Comparison of ENCODE assay signal across 8 mouse cellular contexts in the genomic region with DNA sequence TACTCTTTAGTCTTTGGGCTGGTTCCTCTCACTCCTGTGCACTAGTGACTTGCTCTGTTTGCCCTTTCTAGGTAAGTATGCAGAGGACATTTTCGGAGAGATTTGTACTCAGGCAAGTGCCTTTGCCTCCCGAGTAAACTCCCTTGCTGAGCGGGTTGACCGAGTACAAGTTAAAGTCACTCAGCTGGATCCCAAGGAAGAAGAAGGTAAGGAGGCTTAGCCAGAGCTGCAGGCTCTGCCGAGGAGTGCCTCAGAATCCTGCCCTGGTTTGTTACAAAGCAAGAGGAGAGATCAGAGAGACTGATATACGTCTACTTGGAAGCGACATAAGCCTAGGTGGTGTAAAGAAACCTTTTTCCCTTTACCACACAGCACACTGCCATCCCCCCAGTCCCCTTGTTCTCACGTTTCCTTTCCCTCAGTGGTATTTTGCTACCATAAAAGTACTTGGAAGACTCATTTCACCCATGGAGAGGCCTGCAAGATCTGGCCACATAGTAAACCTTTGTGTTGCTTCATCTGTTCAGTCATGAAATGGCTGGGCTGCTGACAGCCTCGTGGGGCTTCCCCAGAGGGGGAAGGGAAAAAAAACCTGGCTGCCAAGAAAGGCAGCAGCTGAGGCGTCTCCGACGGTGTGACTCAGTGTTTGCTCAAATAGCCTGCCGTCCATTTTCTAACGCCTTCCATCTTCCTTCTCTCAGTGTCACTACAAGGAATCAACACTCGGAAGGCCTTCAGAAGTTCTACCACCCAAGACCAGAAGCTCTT. TPM values are rescaled to one million over a fixed set of nuclear protein-coding genes. Genes with fewer than 3 reads are reported as not detected.
DNase-seq lines count a peak whose midpoint lies in the region; ATAC-seq lines count a peak whose summit lies in the region.

No protein-coding gene starts in this region.

- H3K4me3 ChIP-seq in brown adipose tissue, adult 24 weeks (ENCODE audit: insufficient read depth, low read depth, low read length): no peak overlapping the region
- no peak overlapping the region for H3K4me3 ChIP-seq in heart, embryonic 10.5 days
- no peak overlapping the region for H3K4me3 ChIP-seq in kidney, embryonic 14.5 days (ENCODE audit: low read length)
- no peak overlapping the region for H3K4me3 ChIP-seq in midbrain, embryonic 10.5 days

- H3K36me3 ChIP-seq in heart, embryonic 10.5 days: peaks cover 75% of the 10 kb centered on the region
- peaks cover 50% of the 10 kb centered on the region for H3K36me3 ChIP-seq in kidney, embryonic 14.5 days (ENCODE audit: control insufficient read depth, insufficient read depth, low read length)
- peaks cover 66% of the 10 kb centered on the region for H3K36me3 ChIP-seq in midbrain, embryonic 10.5 days

- no peak overlapping the region for H3K9ac ChIP-seq in kidney, embryonic 14.5 days (ENCODE audit: low read depth, low read length)

- no peaks in the 10 kb centered on the region for H3K27me3 ChIP-seq in heart, embryonic 10.5 days (ENCODE audit: insufficient read depth, poor library complexity, severe bottlenecking)
- H3K27me3 ChIP-seq in kidney, embryonic 14.5 days (ENCODE audit: control insufficient read depth, insufficient read depth, low read length): no peaks in the 10 kb centered on the region
- H3K27me3 ChIP-seq in midbrain, embryonic 10.5 days (ENCODE audit: low read depth, poor library complexity, severe bottlenecking): no peaks in the 10 kb centered on the region

- no peak; the same call in 1 of the 2 replicates for ATAC-seq in kidney, embryonic 14.5 days (ENCODE audit: low FRiP score, low TSS enrichment)

- peaks cover 18% of the 10 kb centered on the region for H3K4me1 ChIP-seq in brown adipose tissue, adult 24 weeks (ENCODE audit: control insufficient read depth, insufficient read depth, insufficient read length, low read length)
- H3K4me1 ChIP-seq in heart, embryonic 10.5 days: peaks cover 35% of the 10 kb centered on the region
- H3K4me1 ChIP-seq in kidney, embryonic 14.5 days (ENCODE audit: control insufficient read depth, insufficient read depth, low read length): peaks cover 24% of the 10 kb centered on the region
- H3K4me1 ChIP-seq in midbrain, embryonic 10.5 days: peaks cover 35% of the 10 kb centered on the region

- 44% methylated on average over 15 of the region's 15 CpGs for WGBS in heart, embryonic 10.5 days
- 18% methylated on average over 15 of the region's 15 CpGs for WGBS in kidney, embryonic 14.5 days
- 72% methylated on average over 15 of the region's 15 CpGs for WGBS in midbrain, embryonic 10.5 days

- no peak overlapping the region for H3K4me2 ChIP-seq in kidney, embryonic 14.5 days (replicated peaks; ENCODE audit: low read depth, low read length)

- H3K9me3 ChIP-seq in heart, embryonic 10.5 days: no peaks in the 10 kb centered on the region
- no peaks in the 10 kb centered on the region for H3K9me3 ChIP-seq in kidney, embryonic 14.5 days (ENCODE audit: control insufficient read depth, low read length)
- no peaks in the 10 kb centered on the region for H3K9me3 ChIP-seq in midbrain, embryonic 10.5 days (replicated peaks)

- peak overlapping the region; percentile 56 for H3K27ac ChIP-seq in brown adipose tissue, adult 24 weeks (replicated peaks; ENCODE audit: low read depth, low read length)
- peak overlapping the region; percentile 76 for H3K27ac ChIP-seq in heart, embryonic 10.5 days
- peak overlapping the region; percentile 57 for H3K27ac ChIP-seq in kidney, embryonic 14.5 days (ENCODE audit: low read depth, low read length)
- peak overlapping the region; percentile 46 for H3K27ac ChIP-seq in midbrain, embryonic 10.5 days (replicated peaks)

- DNase-seq in ovary, adult 18-20 months (ENCODE audit: low spot score): peak; percentile 45
- DNase-seq in ovary, postnatal 10 days (ENCODE audit: low spot score): no peak
- DNase-seq in heart, embryonic 10.5 days (ENCODE audit: low spot score): peak; percentile 78
- no peak for DNase-seq in midbrain, embryonic 10.5 days (ENCODE audit: low spot score)
- DNase-seq in cerebellum, adult 11-12 months: no peak
- DNase-seq in layer of hippocampus, adult 9-10 months (ENCODE audit: low spot score): no peak

RNA-seq across cellular contexts. Expression of gene Cd164l2, which starts 26.8 kb away (rescaled TPM):
- 3.3 and 4.1 TPM in 2 replicates for polyA plus RNA-seq in brown adipose tissue, adult 24 weeks (2012; ENCODE audit: insufficient read depth, insufficient read length, missing spikeins)
- 0.39 and 1.3 TPM in 2 replicates for polyA plus RNA-seq in heart, embryonic 10.5 days (2016; fragmentation: Nextera tagmentation; extraction: Ambion mirVana)
- polyA plus RNA-seq in kidney, embryonic 14.5 days (2014; fragmentation: Nextera tagmentation; extraction: Ambion mirVana): 6.9 and 7.6 TPM in 2 replicates
- polyA plus RNA-seq in midbrain, embryonic 10.5 days (2016; fragmentation: Nextera tagmentation; extraction: Ambion mirVana): 0.99 and 1.7 TPM in 2 replicates

RNA-seq across cellular contexts. Expression of gene Gpr3, which starts 27.3 kb away (rescaled TPM):
- not detected in 2 replicates for polyA plus RNA-seq in brown adipose tissue, adult 24 weeks (2012; ENCODE audit: insufficient read depth, insufficient read length, missing spikeins)
- 0.09 and 0.18 TPM in 2 replicates for polyA plus RNA-seq in heart, embryonic 10.5 days (2016; fragmentation: Nextera tagmentation; extraction: Ambion mirVana)
- 0.53 TPM in 1 of 2 replicates, not detected in the other for polyA plus RNA-seq in kidney, embryonic 14.5 days (2014; fragmentation: Nextera tagmentation; extraction: Ambion mirVana)
- polyA plus RNA-seq in midbrain, embryonic 10.5 days (2016; fragmentation: Nextera tagmentation; extraction: Ambion mirVana): 0.17 and 0.35 TPM in 2 replicates

RNA-seq across cellular contexts. Expression of gene Wasf2, which starts 54.8 kb away (rescaled TPM):
- polyA plus RNA-seq in brown adipose tissue, adult 24 weeks (2012; ENCODE audit: insufficient read depth, insufficient read length, missing spikeins): 39.6 and 39.8 TPM in 2 replicates
- 51.1 and 58.5 TPM in 2 replicates for polyA plus RNA-seq in heart, embryonic 10.5 days (2016; fragmentation: Nextera tagmentation; extraction: Ambion mirVana)
- 103 and 143 TPM in 2 replicates for polyA plus RNA-seq in kidney, embryonic 14.5 days (2014; fragmentation: Nextera tagmentation; extraction: Ambion mirVana)
- polyA plus RNA-seq in midbrain, embryonic 10.5 days (2016; fragmentation: Nextera tagmentation; extraction: Ambion mirVana): 48.3 and 50.3 TPM in 2 replicates

RNA-seq across cellular contexts. Expression of gene Map3k6, which starts 55.5 kb away (rescaled TPM):
- 8.1 and 8.3 TPM in 2 replicates for polyA plus RNA-seq in brown adipose tissue, adult 24 weeks (2012; ENCODE audit: insufficient read depth, insufficient read length, missing spikeins)
- polyA plus RNA-seq in heart, embryonic 10.5 days (2016; fragmentation: Nextera tagmentation; extraction: Ambion mirVana): 2.5 and 3.4 TPM in 2 replicates
- polyA plus RNA-seq in kidney, embryonic 14.5 days (2014; fragmentation: Nextera tagmentation; extraction: Ambion mirVana): 2.8 and 4.1 TPM in 2 replicates
- 2.6 and 3.0 TPM in 2 replicates for polyA plus RNA-seq in midbrain, embryonic 10.5 days (2016; fragmentation: Nextera tagmentation; extraction: Ambion mirVana)

Comparison
In these comparisons a context has a peak if more than half of its experiments do, and no peak if none do; other contexts are left out.
1. DNase-seq: peak in ovary, adult 18-20 months (single experiment) and heart, embryonic 10.5 days (single experiment); none in ovary, postnatal 10 days (single experiment), midbrain, embryonic 10.5 days (single experiment), cerebellum, adult 11-12 months (single experiment) and layer of hippocampus, adult 9-10 months (single experiment).
2. Peak in every context shown above with its lines, with median percentiles within 50 percentile points of each other: H3K27ac ChIP-seq.